9 mouse cellular contexts compared by ENCODE assay signal in the genomic region with DNA sequence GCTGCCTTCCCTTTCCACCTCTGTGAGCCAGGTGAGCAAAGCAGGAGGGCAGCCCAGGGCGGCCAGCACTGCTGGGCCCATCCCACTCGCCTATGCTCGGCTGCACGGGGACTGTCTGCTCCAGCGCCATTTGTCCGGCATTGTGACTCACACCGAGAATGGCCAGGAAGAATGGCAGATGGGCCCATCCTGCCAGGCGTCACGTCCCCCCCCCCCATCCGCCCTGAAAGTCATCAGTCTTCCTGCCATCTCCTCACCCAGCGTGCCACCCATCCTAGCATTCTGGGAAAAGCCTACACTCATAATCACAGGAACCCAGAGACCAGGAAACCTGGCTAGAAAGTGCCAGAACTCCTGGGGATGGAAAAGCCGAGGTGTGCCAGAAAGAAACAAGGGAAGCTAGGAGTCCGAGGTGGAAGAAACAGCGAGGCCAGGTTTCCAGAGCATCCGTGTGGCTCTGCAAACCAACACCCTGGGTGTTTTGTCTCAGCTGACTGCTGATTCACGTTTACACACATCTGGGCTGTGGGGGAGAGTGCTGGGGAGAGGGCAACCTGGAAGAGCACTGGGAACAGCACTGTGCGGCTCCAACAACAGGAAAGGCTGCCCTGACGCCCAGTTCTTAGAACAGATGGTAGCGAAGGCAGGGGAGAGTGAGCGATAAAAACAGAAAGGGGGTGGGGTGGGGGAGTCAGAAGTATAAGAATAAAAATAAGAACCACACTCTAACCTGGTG.
DNase-seq lines count a peak whose midpoint lies in the region; ATAC-seq and TF ChIP-seq lines count a peak whose summit lies in the region.
"Had no signal": no experiment of that assay in that cellular context is flagged by ENCODE, and none has a peak within 500 bp of the region (broad histone marks: within the 10 kb centered on the region; RNA-seq: fewer than 3 reads in every experiment).

No protein-coding gene starts in this region.

- DNase-seq in heart, adult 2 months = no peak
- DNase-seq in heart, postnatal 25 days (ENCODE audit: low spot score) = no peak
- peak; percentile 69 for DNase-seq in right cerebral cortex, adult 18-20 months
- no peak for DNase-seq in right cerebral cortex, postnatal 25 days
- DNase-seq in stomach, postnatal 0 days (ENCODE audit: low spot score) = peak; percentile 38
- no peak for DNase-seq in retina, postnatal 1 day
- DNase-seq in lung, adult 18-20 months = no peak

- peak overlapping the region; percentile 8 for H3K27ac ChIP-seq in heart, adult 2 months
- 0 out of 2 replicates have a peak overlapping the region, but pooled peaks have one; percentile 36 for H3K27ac ChIP-seq in hindbrain, embryonic 16.5 days (ENCODE audit: low read depth, low read length)
- H3K27ac ChIP-seq in stomach, postnatal 0 days (replicated peaks) = no peak overlapping the region; the same call in 1 of the 2 replicates
- H3K27ac ChIP-seq: limb, embryonic 15.5 days had no signal

- H3K79me2 ChIP-seq in heart, adult 2 months (replicated peaks; ENCODE audit: control insufficient read depth, insufficient read depth, low read length) = no peaks in the 10 kb centered on the region

- peak; percentile 54; the same call in 1 of the 2 replicates for ATAC-seq in hindbrain, embryonic 16.5 days
- ATAC-seq in stomach, postnatal 0 days (ENCODE audit: low FRiP score, low TSS enrichment) = peak; percentile 64

- no peak for TF ChIP-seq EP300 in heart, adult 2 months (IDR thresholded peaks at IDR 0.05; ENCODE audit: insufficient read depth, low read depth, low read length)
- no peak for TF ChIP-seq EP300 in stomach, postnatal 0 days (optimal IDR thresholded peaks at IDR 0.05)

- peaks cover 7% of the 10 kb centered on the region for H3K4me1 ChIP-seq in heart, adult 2 months (ENCODE audit: control insufficient read depth, insufficient read depth, low read length)
- peaks cover 4% of the 10 kb centered on the region; the same call in 1 of the 2 replicates for H3K4me1 ChIP-seq in hindbrain, embryonic 16.5 days (ENCODE audit: control insufficient read depth, insufficient read depth, low read depth, low read length)
- no peaks in the 10 kb centered on the region; the same call in 1 of the 2 replicates for H3K4me1 ChIP-seq in stomach, postnatal 0 days (replicated peaks; ENCODE audit: control insufficient read depth, insufficient read depth)

- H3K36me3 ChIP-seq in heart, adult 2 months (ENCODE audit: control insufficient read depth, insufficient read depth, low read length) = no peaks in the 10 kb centered on the region
- H3K36me3 ChIP-seq in hindbrain, embryonic 16.5 days (ENCODE audit: control insufficient read depth, insufficient read depth, low read length) = peaks cover 7% of the 10 kb centered on the region; the same call in 1 of the 2 replicates
- no peaks in the 10 kb centered on the region for H3K36me3 ChIP-seq in stomach, postnatal 0 days (ENCODE audit: control insufficient read depth, insufficient read depth, low read length)

- H3K4me3 ChIP-seq in heart, adult 2 months = no peak overlapping the region; the same call in 1 of the 2 replicates
- H3K4me3 ChIP-seq in hindbrain, embryonic 16.5 days (ENCODE audit: low read length) = no peak overlapping the region
- no peak overlapping the region for H3K4me3 ChIP-seq in stomach, postnatal 0 days (ENCODE audit: low read depth, low read length)
- H3K4me3 ChIP-seq: limb, embryonic 15.5 days had no signal

- no peak for TF ChIP-seq CTCF in heart, adult 2 months (IDR thresholded peaks at IDR 0.05)
- TF ChIP-seq CTCF in stomach, postnatal 0 days (IDR thresholded peaks at IDR 0.05; ENCODE audit: low read depth) = no peak

- no peak overlapping the region for H3K4me2 ChIP-seq in hindbrain, embryonic 16.5 days (ENCODE audit: low read length)
- no peak overlapping the region for H3K4me2 ChIP-seq in stomach, postnatal 0 days (replicated peaks; ENCODE audit: low read depth)
- H3K4me2 ChIP-seq: limb, embryonic 15.5 days had no signal

- no peaks in the 10 kb centered on the region for H3K9me3 ChIP-seq in hindbrain, embryonic 16.5 days (ENCODE audit: control insufficient read depth, low read length)
- no peaks in the 10 kb centered on the region for H3K9me3 ChIP-seq in stomach, postnatal 0 days (ENCODE audit: control insufficient read depth, low read length)
- H3K9me3 ChIP-seq: limb, embryonic 15.5 days had no signal

- intact Hi-C loops in heart, adult 2 months (cut with DNase I) = loop anchor here (5.0 kb wide), 1 partner anchor 62 kb away; no protein-coding TSS in a partner anchor
- intact Hi-C loops in heart, postnatal 25 days (cut with DNase I) = loop anchor here (2.0 kb wide), 1 partner anchor 21 kb away; no protein-coding TSS in a partner anchor

- TF ChIP-seq POLR2A in heart, adult 2 months (IDR thresholded peaks at IDR 0.05; ENCODE audit: insufficient read depth, low read depth, low read length) = no peak

- H3K27me3 ChIP-seq in heart, adult 2 months (ENCODE audit: control insufficient read depth, insufficient read depth, low read length) = no peaks in the 10 kb centered on the region
- H3K27me3 ChIP-seq in hindbrain, embryonic 16.5 days (replicated peaks; ENCODE audit: control insufficient read depth, insufficient read depth, low read length) = no peaks in the 10 kb centered on the region
- H3K27me3 ChIP-seq in stomach, postnatal 0 days (ENCODE audit: control insufficient read depth, insufficient read depth, low read length) = no peaks in the 10 kb centered on the region
- H3K27me3 ChIP-seq: limb, embryonic 15.5 days had no signal

- H3K9ac ChIP-seq in heart, adult 2 months (ENCODE audit: low read depth, low read length) = no peak overlapping the region
- no peak overlapping the region for H3K9ac ChIP-seq in hindbrain, embryonic 16.5 days (ENCODE audit: low read depth, low read length)
- H3K9ac ChIP-seq in stomach, postnatal 0 days (ENCODE audit: low read length) = no peak overlapping the region
- H3K9ac ChIP-seq: limb, embryonic 15.5 days had no signal

- 55% methylated on average over 20 of the region's 20 CpGs for WGBS in heart, adult 2 months
- 42% methylated on average over 20 of the region's 20 CpGs for WGBS in hindbrain, embryonic 16.5 days
- WGBS in stomach, postnatal 0 days = 43% methylated on average over 19 of the region's 20 CpGs

Comparison
In these comparisons a context has a peak if more than half of its experiments do, and no peak if none do; other contexts are left out.
1. DNase-seq: peak in right cerebral cortex, adult 18-20 months (single experiment) and stomach, postnatal 0 days (single experiment); none in heart, adult 2 months (0 of 2), heart, postnatal 25 days (single experiment), right cerebral cortex, postnatal 25 days (single experiment), retina, postnatal 1 day (single experiment) and lung, adult 18-20 months (0 of 2).